Mouse (Mus musculus): ENCODE results near the gene Tsacc.

Gene Tsacc

GRCm38 (mm10) chr3:88241045-88241786, 55.6 kb downstream of the Tsacc start:
- in situ Hi-C loops (cut with MboI; ENCODE audit: unreplicated experiment in 2 of 2): loop anchor here (5.0 kb wide), 3 partner anchors 49 to 219 kb away; no protein-coding TSS in a partner anchor

GRCm38 (mm10) chr3:88239446-88239845, 57.4 kb downstream of the Tsacc start:
- in situ Hi-C loops (cut with MboI; ENCODE audit: unreplicated experiment in 2 of 2): no loop called here

- in situ Hi-C loops (cut with MboI; ENCODE audit: unreplicated experiment in 2 of 2): no loop called here
These were observed 57.9 kb downstream of the Tsacc start for GRCm38 (mm10) chr3:88238866-88239391.

DNA sequence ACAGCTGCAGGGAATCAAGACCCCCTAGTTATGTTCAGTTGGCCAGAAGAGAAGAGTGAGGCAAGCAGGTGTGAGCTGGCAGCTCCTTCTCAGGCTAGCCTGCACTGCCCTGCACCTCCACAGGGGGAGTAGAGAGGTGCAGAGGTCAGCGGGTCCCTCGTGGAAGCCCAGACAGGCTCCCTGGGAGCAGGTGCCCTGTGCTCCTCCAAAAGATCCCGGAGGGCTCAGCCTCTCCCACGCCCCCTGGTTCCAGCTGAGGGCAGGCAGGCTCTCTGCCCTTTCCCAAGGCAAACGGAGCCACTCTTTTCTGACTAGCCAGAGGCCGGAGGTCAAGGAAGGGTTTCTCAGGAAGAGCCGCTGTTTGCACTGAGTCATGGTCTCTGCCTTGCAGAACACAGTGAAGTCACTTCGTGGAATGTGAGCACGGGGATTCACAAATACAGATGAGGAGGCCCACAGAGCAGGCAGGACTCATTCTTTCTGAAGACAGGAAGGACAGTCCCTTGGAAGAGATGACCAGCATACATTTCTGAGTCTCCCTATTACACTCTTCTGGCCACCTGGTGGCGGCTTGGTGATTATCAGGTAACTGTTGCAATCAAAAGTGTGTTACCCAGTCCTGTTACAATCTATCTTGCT, 59.1 kb downstream of the Tsacc start:
- in situ Hi-C loops (cut with MboI; ENCODE audit: unreplicated experiment in 2 of 2): no loop called here

GRCm38 (mm10) chr3:88237161-88237555, 59.6 kb downstream of the Tsacc start:
- in situ Hi-C loops (cut with MboI; ENCODE audit: unreplicated experiment in 2 of 2): no loop called here

DNA sequence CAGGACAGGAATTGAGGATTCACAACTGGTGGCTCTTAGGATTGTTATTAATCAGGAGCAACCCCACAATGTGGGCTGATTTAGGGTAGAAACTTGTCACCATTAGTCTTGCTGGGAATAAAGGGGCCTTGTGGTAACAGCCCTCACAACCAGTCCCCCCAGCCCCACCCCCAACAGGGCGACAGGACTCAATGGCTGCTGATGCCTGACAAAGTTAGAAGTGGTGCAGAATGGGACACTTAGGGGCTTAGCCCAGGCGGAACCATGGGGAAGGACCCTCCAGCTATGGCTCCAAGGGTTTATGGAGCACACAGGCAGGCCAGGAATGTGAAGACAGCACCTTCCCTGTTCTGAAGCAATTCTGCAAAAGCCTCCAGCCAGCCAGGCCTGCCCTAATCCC, 61.2 kb downstream of the Tsacc start:
- in situ Hi-C loops (cut with MboI; ENCODE audit: unreplicated experiment in 2 of 2): no loop called here

DNA sequence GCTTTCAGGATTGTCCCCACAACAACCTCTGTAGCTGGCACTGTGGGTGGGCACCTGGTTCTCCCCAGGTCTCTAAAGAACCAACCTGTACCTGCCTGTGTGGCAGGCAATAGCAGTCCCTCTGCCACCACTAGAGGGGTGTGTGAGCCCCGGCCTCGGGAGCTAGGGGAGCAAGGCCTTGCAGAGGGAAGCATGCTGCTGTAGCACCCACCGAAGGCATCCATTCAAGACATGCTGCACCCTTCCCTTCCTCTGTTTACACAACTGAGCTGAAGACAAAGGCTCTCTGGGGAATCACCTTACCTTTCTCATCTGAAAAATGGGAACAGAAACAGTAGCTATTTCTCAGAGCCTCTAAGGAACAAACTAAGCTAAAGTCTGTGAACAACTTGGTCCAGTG, 61.6 kb downstream of the Tsacc start:
- in situ Hi-C loops (cut with MboI; ENCODE audit: unreplicated experiment in 2 of 2): no loop called here

GRCm38 (mm10) chr3:88234041-88234440, 62.8 kb downstream of the Tsacc start:
- in situ Hi-C loops (cut with MboI; ENCODE audit: unreplicated experiment in 2 of 2): no loop called here

DNA sequence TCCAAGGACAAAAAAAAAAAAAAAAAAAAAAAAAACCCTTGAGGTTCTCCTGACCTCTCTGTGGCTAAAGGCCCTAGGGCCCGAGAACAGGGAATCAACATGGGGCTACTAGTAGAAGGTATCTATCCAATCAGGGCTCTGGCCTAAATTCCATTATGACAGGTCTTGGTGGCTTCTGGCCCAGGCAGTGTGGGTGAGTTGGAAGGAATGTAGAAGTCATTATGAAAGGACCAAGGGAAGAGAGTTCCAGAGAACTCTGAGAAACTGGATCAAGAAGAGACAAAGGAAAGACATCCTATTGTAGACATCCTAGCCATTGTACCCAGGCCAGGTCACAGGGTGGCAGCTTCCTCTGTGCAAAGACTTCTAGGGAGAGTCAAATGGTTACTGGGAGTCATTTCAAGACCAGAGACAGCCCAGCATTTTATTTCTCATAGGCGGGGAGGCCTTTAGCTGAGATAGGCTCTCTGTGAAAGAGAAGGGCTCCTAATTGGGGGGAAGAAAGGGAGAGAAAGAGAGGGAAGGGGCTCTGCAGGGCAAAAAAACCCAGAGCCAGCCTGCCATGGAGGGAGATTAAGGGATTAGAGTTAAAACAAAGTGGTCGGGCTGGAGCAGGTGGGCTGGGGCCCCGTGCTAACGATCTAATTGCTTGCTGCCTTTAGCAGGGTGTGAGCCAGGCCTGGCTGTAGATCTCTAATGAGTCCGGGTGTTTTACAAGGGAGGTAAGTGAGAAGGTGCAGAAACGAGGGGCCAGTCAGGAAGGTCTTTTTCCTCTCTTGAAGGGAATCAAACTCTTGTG, 63.7 kb downstream of the Tsacc start:
- in situ Hi-C loops (cut with MboI; ENCODE audit: unreplicated experiment in 2 of 2): no loop called here

All from v-Abl transformed pro-B cells (cell line).